Mouse (Mus musculus) thymus, adult 2 months (tissue): Measurements from ENCODE around the gene C1qtnf1. TPM values are rescaled to one million over a fixed set of nuclear protein-coding genes. Genes with fewer than 3 reads are reported as not detected.

ENCODE experiments used
- DNase-seq: peaks from one replicate; pipeline ENCODE4 v3.0.0; 2021
- H3K27ac ChIP-seq: fragments of 200-500 bp; 2 replicates; pipeline ENCODE4 v1.5.1; 2012; ENCODE audit warnings: low read length, control low read depth; ENCODE audit not compliant: control insufficient read depth, insufficient read depth
- H3K27me3 ChIP-seq: fragments of 200-500 bp; 2 replicates; pipeline ENCODE4 v1.6.1; 2012; ENCODE audit warnings: mild to moderate bottlenecking, low read length, moderate library complexity, mixed read lengths; ENCODE audit not compliant: control insufficient read depth, insufficient read depth
- H3K36me3 ChIP-seq: fragments of 200-500 bp; 2 replicates; pipeline ENCODE4 v1.6.1; 2012; ENCODE audit warnings: mild to moderate bottlenecking, low read length, moderate library complexity; ENCODE audit not compliant: control insufficient read depth, insufficient read depth
- H3K4me1 ChIP-seq: fragments of 200-500 bp; replicated peaks from 2 replicates; pipeline ENCODE4 v1.6.1; 2012; ENCODE audit warnings: low read length; ENCODE audit not compliant: control insufficient read depth, insufficient read depth
- H3K4me3 ChIP-seq: fragments of 200-500 bp; 2 replicates; pipeline ENCODE4 v1.5.1; 2012; ENCODE audit warnings: mild to moderate bottlenecking, low read length, control low read depth, moderate library complexity; ENCODE audit not compliant: control insufficient read depth, insufficient read depth
- CTCF ChIP-seq: fragments of 200-500 bp; IDR thresholded peaks from 2 replicates; pipeline ENCODE4 v1.5.1; 2012; ENCODE audit warnings: mild to moderate bottlenecking, control low read depth, low read length, moderate library complexity, borderline replicate concordance; ENCODE audit not compliant: control insufficient read depth, poor library complexity, insufficient read depth; ENCODE audit errors: extremely low read depth
- POLR2A ChIP-seq: fragments of 200-500 bp; IDR thresholded peaks from 2 replicates; pipeline ENCODE4 v1.6.1; 2012; ENCODE audit warnings: mild to moderate bottlenecking, low read length, control low read depth, moderate library complexity; ENCODE audit not compliant: control insufficient read depth, poor library complexity, insufficient read depth; ENCODE audit errors: extremely low read depth
- WGBS: fragments of 180-500 bp; shearing (Covaris S2); methylation state at CpG from one replicate; pipeline ENCODE4 v1.1.7; 2018; 5-methylcytosine and 5-hydroxymethylcytosine counted together
- polyA plus RNA-seq: library from polyadenylated mRNA; depleted of rRNA; stranded (reverse); fragments of >200 nt; gene quantifications from 2 replicates; pipeline ENCODE4 v1.2.3, GENCODE M21; 2012

C1qtnf1 gene
- polyA plus RNA-seq, 1 experiment = 10.6 TPM

DNA sequence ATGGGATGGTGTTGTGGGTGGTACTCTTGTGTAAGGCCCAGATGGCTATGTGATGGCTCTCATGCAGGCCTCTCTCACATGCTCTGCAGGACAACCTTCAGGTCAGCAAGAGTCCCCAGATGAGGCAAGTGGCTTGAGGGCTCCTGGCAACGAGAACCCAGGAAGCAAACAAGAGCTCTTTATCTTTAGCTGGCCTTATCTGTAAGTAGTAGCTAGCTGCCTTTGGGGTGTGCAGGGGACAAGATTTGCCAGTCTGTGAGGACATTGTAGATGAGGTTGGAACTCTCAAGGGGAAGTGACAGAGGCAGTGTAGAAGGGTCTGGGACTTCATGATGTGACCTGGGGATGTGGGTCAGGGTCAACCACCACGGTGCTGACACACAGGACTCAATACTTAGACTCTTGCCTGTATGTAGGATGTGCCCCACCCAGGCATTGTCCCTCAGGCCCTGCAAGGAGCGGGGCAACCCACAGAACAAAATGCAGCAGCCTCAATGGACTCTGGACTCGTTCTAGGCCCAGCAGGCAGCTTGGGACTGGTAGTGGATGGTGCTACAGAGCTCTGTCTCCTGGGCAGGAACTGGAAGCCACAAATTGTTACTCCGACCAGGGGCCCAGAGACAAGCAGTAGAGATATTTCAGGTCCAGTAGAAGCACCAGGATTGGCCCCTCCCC lies 28.0 kb upstream of the C1qtnf1 start:
- no peak for DNase-seq
- 47% methylated on average over 5 of the region's 5 CpGs for WGBS
- no peak for TF ChIP-seq CTCF
- TF ChIP-seq POLR2A = no peak
- peaks cover 10% of the 10 kb centered on the region for H3K36me3 ChIP-seq
- peak overlapping the region; percentile 29; the same call in 1 of the 2 replicates for H3K27ac ChIP-seq
- peak overlapping the region; percentile 29 for H3K4me3 ChIP-seq
- H3K27me3 ChIP-seq = no peaks in the 10 kb centered on the region
- H3K4me1 ChIP-seq = peaks cover 44% of the 10 kb centered on the region

- no peaks in the 10 kb centered on the region for H3K27me3 ChIP-seq
- DNase-seq = no peak
- peak overlapping the region; percentile 29 for H3K4me3 ChIP-seq
- H3K27ac ChIP-seq = peak overlapping the region; percentile 29; the same call in 1 of the 2 replicates
- H3K4me1 ChIP-seq = peaks cover 44% of the 10 kb centered on the region
- 16% methylated on average over 6 of the region's 6 CpGs for WGBS
- H3K36me3 ChIP-seq = peaks cover 10% of the 10 kb centered on the region
- no peak for TF ChIP-seq CTCF
Measured at GRCm38 (mm10) chr11:118400566-118400936, 27.5 kb upstream of the C1qtnf1 start.

GRCm38 (mm10) chr11:118401195-118401594 lies 26.8 kb upstream of the C1qtnf1 start:
- DNase-seq = no peak
- no peak for TF ChIP-seq CTCF
- TF ChIP-seq POLR2A = no peak
- Histone ChIP-seq H3K36me3 (peaks cover 5% of the 10 kb centered on the region), H3K27ac (peak overlapping the region; percentile 60; the same call in 1 of the 2 replicates), H3K27me3 (no peaks in the 10 kb centered on the region), H3K4me1 (peaks cover 44% of the 10 kb centered on the region), H3K4me3 (peak overlapping the region; percentile 56)
- 15% methylated on average over 4 of the region's 4 CpGs for WGBS

DNA sequence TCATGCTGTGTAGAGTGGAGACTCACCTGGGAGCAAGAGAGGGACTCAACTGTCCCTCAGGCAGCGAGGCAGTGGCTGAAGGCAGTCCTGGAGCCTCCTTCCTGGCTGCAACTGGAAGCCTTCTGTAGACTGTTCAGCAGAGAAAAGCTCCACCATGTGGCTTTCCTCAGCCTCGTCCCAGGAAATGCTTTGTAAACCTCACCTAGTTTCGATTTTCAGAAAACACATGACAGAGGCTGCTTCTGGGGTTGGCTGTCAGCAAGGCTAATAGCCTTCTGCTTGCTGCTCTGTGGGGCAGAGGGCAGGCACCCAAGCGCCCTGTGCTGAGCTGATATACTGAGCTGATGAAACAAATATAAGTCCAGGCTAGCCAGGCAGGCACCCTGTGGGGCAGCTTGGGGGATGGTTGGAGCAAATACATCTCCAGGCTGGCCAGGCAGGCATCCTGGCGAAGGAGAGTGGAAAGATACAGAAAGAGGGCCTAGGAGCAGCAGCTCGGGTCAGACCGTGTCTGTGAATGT lies 26.2 kb upstream of the C1qtnf1 start, which contains the start of gene Lgals3bp:
Gene Lgals3bp (minus strand): TSS at position 333 of the 521 bp plus-strand sequence.
- Histone ChIP-seq H3K27me3 (no peaks in the 10 kb centered on the region), H3K4me3 (peak within 1 kb of the TSS; percentile 56), H3K4me1 (peaks cover 44% of the 10 kb centered on the region), H3K36me3 (peaks cover 6% of the 10 kb centered on the region; the same call in 1 of the 2 replicates), H3K27ac (peak within 1 kb of the TSS; percentile 81)
- DNase-seq = peak; percentile 72
- peak; percentile 59 for TF ChIP-seq POLR2A
- TF ChIP-seq CTCF = 0 out of 2 replicates have a peak, but pooled peaks have one; percentile 32
- WGBS = 12% methylated on average over 7 of the region's 7 CpGs

DNA sequence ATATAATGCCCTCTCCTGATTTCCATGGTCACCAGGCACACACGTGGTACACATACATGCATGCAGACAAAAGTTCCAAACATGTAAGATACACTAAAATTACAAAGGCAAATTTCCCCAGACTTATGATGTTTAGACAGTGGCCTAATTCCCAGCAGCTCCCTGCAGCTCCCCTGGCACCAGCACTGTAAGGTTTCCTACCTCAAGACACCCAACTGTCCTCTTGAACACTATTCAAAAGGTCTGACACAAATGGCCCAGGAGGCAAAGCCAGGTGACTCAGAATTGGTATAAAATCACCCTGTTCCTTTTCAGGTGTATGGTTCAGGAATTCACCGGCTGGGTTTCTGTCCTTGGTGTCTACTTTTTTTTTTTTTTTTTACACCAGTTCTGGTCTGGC lies 24.8 kb upstream of the C1qtnf1 start:
- 94% methylated on average over 2 of the region's 2 CpGs for whole genome bisulfite sequencing
- Histone ChIP-seq H3K27me3 (no peaks in the 10 kb centered on the region), H3K4me3 (no peak overlapping the region), H3K4me1 (peaks cover 36% of the 10 kb centered on the region), H3K36me3 (peaks cover 17% of the 10 kb centered on the region), H3K27ac (no peak overlapping the region)
- no peak for TF ChIP-seq POLR2A
- no peak for TF ChIP-seq CTCF
- no peak for DNase-seq

DNA sequence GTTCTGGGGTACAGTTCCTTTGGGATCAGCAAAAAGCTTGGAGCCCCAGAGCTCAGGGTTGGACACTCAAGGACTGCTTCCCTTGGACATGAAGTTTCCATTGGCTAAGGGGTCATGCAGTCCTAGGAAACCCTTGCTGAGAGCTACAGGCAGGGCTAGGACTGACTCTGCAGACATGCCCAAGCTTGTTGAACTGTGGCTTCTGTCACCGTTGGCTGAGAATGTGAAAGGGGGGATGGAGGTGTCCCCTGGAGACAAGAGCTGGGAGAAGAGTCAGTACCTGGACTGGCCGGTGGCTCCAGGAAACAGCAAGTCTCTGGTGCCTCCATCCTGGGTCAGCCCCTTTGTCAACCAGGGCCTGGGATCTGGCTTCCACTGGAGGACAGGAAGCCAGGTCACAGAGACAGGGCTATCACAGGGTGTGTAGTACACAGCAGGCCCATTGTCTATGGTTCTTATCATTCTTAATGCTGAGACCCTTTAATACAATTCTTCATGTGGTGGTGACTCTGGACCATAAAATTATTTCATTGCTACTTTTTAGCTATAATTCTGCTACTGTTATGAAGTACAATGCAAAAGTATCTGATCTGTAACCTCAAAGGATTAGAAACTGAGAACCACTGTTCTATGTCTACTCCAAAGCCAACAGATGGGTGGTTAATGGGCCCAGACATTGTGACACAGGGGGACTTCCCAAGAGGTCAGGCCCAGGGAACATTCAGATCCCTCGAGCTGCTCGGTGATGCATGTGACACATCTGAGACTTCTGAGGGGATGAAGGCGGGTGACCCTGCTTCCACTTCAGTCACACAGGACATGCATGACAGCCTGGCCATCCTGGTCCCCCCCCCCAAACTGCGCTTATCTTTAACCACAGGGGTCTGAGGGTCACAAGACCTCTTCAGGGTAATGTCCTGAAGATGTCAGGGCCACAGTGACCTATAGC lies 23.8 kb upstream of the C1qtnf1 start:
- peaks cover 22% of the 10 kb centered on the region for H3K36me3 ChIP-seq
- H3K4me3 ChIP-seq = no peak overlapping the region
- TF ChIP-seq POLR2A = no peak
- no peak for TF ChIP-seq CTCF
- 93% methylated on average over 6 of the region's 6 CpGs for WGBS
- H3K27me3 ChIP-seq = no peaks in the 10 kb centered on the region
- H3K4me1 ChIP-seq = peaks cover 32% of the 10 kb centered on the region
- no peak for DNase-seq
- no peak overlapping the region for H3K27ac ChIP-seq
